Mouse (Mus musculus): ENCODE data around the gene Olfr671. TPM values are rescaled to one million over a fixed set of nuclear protein-coding genes. Genes with fewer than 3 reads are reported as not detected.
"Not testable (repeated sequence)": the region's sequence is repeated elsewhere in the genome, so short reads cannot be mapped to it uniquely, and the experiment has no call there.

The Olfr671 gene
- polyA plus RNA-seq (2012; rRNA removed), result not detected in 2 replicates

- no peak for DNase-seq (ENCODE audit: low spot score)
Observed at GRCm38 (mm10) chr7:104979026-104979425, at the start of gene Olfr671. Gene Olfr671 (minus strand): TSS chr7:104979126.

DNA sequence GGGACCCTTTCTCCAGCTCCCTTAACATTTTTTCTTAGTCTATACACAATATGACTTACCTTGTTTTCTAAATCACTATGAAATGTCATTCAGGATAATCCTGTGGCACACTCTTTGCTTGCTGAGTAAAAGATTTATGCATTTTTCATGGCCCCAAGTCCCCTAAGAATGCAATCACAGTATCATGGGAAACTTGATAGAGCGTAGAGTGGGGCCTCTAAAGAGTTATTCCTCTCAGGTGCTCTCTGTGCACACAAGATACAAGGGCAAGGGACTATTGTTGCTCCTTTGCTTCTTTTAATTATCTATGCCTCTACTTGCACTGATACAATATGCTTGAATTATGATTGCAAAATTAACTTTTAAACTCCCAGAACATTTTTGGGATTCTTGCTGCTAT, 49.4 kb upstream of the Olfr671 start, which contains the start of gene Olfr675:
Gene Olfr675 (minus strand): TSS at position 101 of the 400 bp plus-strand sequence.
- DNase-seq (ENCODE audit: low spot score), result no peak

GRCm38 (mm10) chr7:105022530-105022929, 43.6 kb upstream of the Olfr671 start:
- DNase-seq (ENCODE audit: low spot score), result no peak

GRCm38 (mm10) chr7:105001929-105002328, 23.0 kb upstream of the Olfr671 start, which contains the start of gene Olfr672:
Gene Olfr672 (minus strand): TSS chr7:105002029.
- DNase-seq (ENCODE audit: low spot score), result no peak

- DNase-seq (ENCODE audit: low spot score), result not testable (repeated sequence)
Observed at GRCm38 (mm10) chr7:104972507-104972906, 6.4 kb downstream of the Olfr671 start.

GRCm38 (mm10) chr7:104962520-104962919, 16.4 kb downstream of the Olfr671 start, which contains the start of gene Olfr670:
Gene Olfr670 (minus strand): TSS chr7:104962620.
- no peak for DNase-seq (ENCODE audit: low spot score)

GRCm38 (mm10) chr7:104950234-104950633, 28.7 kb downstream of the Olfr671 start:
- DNase-seq (ENCODE audit: low spot score), result not testable (repeated sequence)

- DNase-seq (ENCODE audit: low spot score), result no peak
Observed at GRCm38 (mm10) chr7:104933940-104934339, 45.0 kb downstream of the Olfr671 start, which contains the start of gene Olfr669. Gene Olfr669 (plus strand): TSS chr7:104934240.

DNA sequence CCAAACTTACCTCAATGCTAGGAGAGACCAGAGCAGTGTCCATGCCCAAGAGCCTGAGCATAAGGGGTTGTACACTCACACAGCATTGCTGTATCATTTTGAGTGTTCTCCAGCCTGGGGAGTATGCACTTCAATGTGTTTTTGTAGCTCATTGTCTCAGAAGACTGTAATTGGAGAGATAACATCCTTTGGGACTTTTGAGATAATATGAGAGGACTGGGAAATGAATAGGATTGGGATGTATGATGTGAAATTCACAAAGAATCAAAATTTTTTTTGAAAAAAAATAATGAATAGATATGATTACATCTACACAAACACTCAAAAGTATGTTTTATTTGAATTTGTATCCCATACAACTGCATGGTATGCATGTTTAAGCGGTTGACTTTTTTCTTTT, 51.0 kb downstream of the Olfr671 start, which contains the start of gene Olfr668:
Gene Olfr668 (minus strand): TSS at position 101 of the 400 bp plus-strand sequence.
- DNase-seq (ENCODE audit: low spot score), result no peak

Other genes with a start within 250 kb of the Olfr671 start
- gene Usp17le, start 201.7 kb downstream of the Olfr671 start, polyA plus RNA-seq (2012; rRNA removed), result not detected in 2 replicates
- gene Usp17lb, start 136.5 kb downstream of the Olfr671 start, polyA plus RNA-seq (2012; rRNA removed), result not detected in 2 replicates
- gene Usp17la, start 122.1 kb downstream of the Olfr671 start, polyA plus RNA-seq (2012; rRNA removed), result not detected in 2 replicates
- gene Olfr665, start 101.1 kb downstream of the Olfr671 start, polyA plus RNA-seq (2012; rRNA removed), result not detected in 2 replicates
- not detected in 2 replicates for gene Olfr666, start 83.2 kb downstream of the Olfr671 start, polyA plus RNA-seq (2012; rRNA removed)
- not detected in 2 replicates for gene Olfr667, start 57.6 kb downstream of the Olfr671 start, polyA plus RNA-seq (2012; rRNA removed)
- gene Olfr668, start 51.1 kb downstream of the Olfr671 start, polyA plus RNA-seq (2012; rRNA removed), result not detected in 2 replicates
- not detected in 2 replicates for gene Olfr669, start 44.9 kb downstream of the Olfr671 start, polyA plus RNA-seq (2012; rRNA removed)
- not detected in 2 replicates for gene Olfr670, start 16.5 kb downstream of the Olfr671 start, polyA plus RNA-seq (2012; rRNA removed)
- gene Olfr672, start 22.9 kb upstream of the Olfr671 start, polyA plus RNA-seq (2012; rRNA removed), result not detected in 2 replicates
- gene Olfr675, start 49.3 kb upstream of the Olfr671 start, polyA plus RNA-seq (2012; rRNA removed), result not detected in 2 replicates
- gene Olfr676, start 53.6 kb upstream of the Olfr671 start, polyA plus RNA-seq (2012; rRNA removed), result not detected in 2 replicates
- gene Olfr677, start 72.2 kb upstream of the Olfr671 start, polyA plus RNA-seq (2012; rRNA removed), result not detected in 2 replicates
- gene Olfr678, start 85.3 kb upstream of the Olfr671 start, polyA plus RNA-seq (2012; rRNA removed), result not detected in 2 replicates
- gene Olfr679, start 102.1 kb upstream of the Olfr671 start, polyA plus RNA-seq (2012; rRNA removed), result not detected in 2 replicates
- gene Olfr680-ps1, start 113.7 kb upstream of the Olfr671 start, polyA plus RNA-seq (2012; rRNA removed), result not detected in 2 replicates
- gene Olfr681, start 137.7 kb upstream of the Olfr671 start, polyA plus RNA-seq (2012; rRNA removed), result not detected in 2 replicates
- not detected in 2 replicates for gene Olfr683, start 167.9 kb upstream of the Olfr671 start, polyA plus RNA-seq (2012; rRNA removed)
- gene Olfr684, start 184.5 kb upstream of the Olfr671 start, polyA plus RNA-seq (2012; rRNA removed), result not detected in 2 replicates
- gene Olfr685, start 206.9 kb upstream of the Olfr671 start, polyA plus RNA-seq (2012; rRNA removed), result not detected in 2 replicates
- gene Olfr686, start 228.4 kb upstream of the Olfr671 start, polyA plus RNA-seq (2012; rRNA removed), result not detected in 2 replicates

Data from urinary bladder, adult 2 months (tissue).